Mouse (Mus musculus) Patski (cell line): ENCODE measurements at regions not wholly inside any gene's neighbourhood (a gene's known extent, or its start where the extent isn't known, plus 50 kb on each side); places are given as distances from the start of the nearest gene placed in this dataset.

ENCODE experiments used
- ATAC-seq: fragments of 100-300 bp; one replicate; pipeline ENCODE4 v1.8.0; 2021
- CTCF ChIA-PET: fragments of 350-600 bp; sonication (Branson Sonifier 250); formaldehyde crosslinking; loops from one replicate; lab custom pipeline; 2022; ENCODE audit warnings: inconsistent platforms; lab: Charles Lee
- POLR2A ChIA-PET: fragments of 350-600 bp; sonication (Branson Sonifier 250); formaldehyde crosslinking; loops from one replicate; lab custom pipeline; 2022; ENCODE audit warnings: antibody characterized with exemption, inconsistent platforms; lab: Charles Lee
- DNase-seq: peaks from one replicate; pipeline ENCODE4 v3.0.0-alpha.2; 2011; ENCODE audit warnings: low read depth, low spot score
- H3K27me3 ChIP-seq: fragments of 371-371 bp; one replicate; pipeline ENCODE4 v1.5.1; 2021
- CTCF ChIP-seq: fragments of 100-300 bp; IDR thresholded peaks from one replicate; pipeline ENCODE4 v1.5.1; 2021
- in situ Hi-C: fragments of 300-500 bp; cut with MboI; formaldehyde crosslinking; loops from 3 replicates; pipeline ENCODE4 v1.11.1; 2018; ENCODE audit warnings: low pct_unique_long_range_greater_than_20kb, mixed read lengths

- peaks cover 16% of the 10 kb centered on the region for H3K27me3 ChIP-seq
- CTCF ChIA-PET: no interaction called here
- DNase-seq: no peak
- in situ Hi-C loops: no loop called here
- no peak for TF ChIP-seq CTCF
- no peak for ATAC-seq
- POLR2A ChIA-PET: no interaction called here
Measured at GRCm38 (mm10) chr15:90123999-90124398, 100.1 kb upstream of the Alg10b start.

GRCm38 (mm10) chr15:90125146-90125545 is 99.0 kb upstream of the Alg10b start:
- CTCF ChIA-PET: no interaction called here
- POLR2A ChIA-PET: no interaction called here

GRCm38 (mm10) chr15:90131777-90132176 is 92.3 kb upstream of the Alg10b start:
- in situ Hi-C loops: no loop called here
- TF ChIP-seq CTCF: no peak
- ATAC-seq (no peak), DNase-seq (no peak)
- peaks cover 6% of the 10 kb centered on the region for H3K27me3 ChIP-seq
- POLR2A ChIA-PET: interaction anchor here (0.7 kb wide), 1 partner anchor 24 kb away, joined by 3 read pairs; no protein-coding TSS in a partner anchor
- CTCF ChIA-PET: no interaction called here

More at GRCm38 (mm10) chr15:90125146-90125545, 99.0 kb upstream of the Alg10b start:
- no peak for ATAC-seq
- peaks cover 9% of the 10 kb centered on the region for H3K27me3 ChIP-seq
- TF ChIP-seq CTCF: no peak
- in situ Hi-C loops: no loop called here
- DNase-seq: no peak

- in situ Hi-C loops: no loop called here
- H3K27me3 ChIP-seq: no peaks in the 10 kb centered on the region
- ChIA-PET CTCF (no interaction called here), POLR2A (no interaction called here)
- no peak for TF ChIP-seq CTCF
- ATAC-seq (no peak), DNase-seq (no peak)
Measured at GRCm38 (mm10) chr15:90140966-90141365, 83.1 kb upstream of the Alg10b start.

DNA sequence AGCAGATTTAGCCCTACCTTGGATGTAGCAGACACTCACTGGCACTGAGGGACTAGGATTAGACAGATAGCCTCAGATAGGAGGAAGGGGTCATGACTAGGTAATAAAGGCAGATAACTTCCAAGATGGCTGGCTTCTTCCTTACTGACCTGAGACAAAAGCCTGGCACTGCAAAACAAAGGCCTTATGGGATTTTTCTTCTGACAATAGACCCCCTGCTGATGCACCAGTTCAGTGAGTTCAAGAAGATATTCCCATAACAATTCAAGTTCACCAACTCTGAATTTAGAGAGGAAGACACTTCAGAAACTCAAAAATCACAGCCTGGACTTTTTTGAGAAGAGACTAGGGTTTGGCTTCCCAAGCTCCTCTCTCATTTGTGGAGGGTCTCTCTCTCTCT is 75.4 kb upstream of the Alg10b start:
- H3K27me3 ChIP-seq: peaks cover 14% of the 10 kb centered on the region
- DNase-seq (no peak), ATAC-seq (no peak)
- POLR2A ChIA-PET: no interaction called here
- no peak for TF ChIP-seq CTCF
- CTCF ChIA-PET: no interaction called here
- in situ Hi-C loops: no loop called here

DNA sequence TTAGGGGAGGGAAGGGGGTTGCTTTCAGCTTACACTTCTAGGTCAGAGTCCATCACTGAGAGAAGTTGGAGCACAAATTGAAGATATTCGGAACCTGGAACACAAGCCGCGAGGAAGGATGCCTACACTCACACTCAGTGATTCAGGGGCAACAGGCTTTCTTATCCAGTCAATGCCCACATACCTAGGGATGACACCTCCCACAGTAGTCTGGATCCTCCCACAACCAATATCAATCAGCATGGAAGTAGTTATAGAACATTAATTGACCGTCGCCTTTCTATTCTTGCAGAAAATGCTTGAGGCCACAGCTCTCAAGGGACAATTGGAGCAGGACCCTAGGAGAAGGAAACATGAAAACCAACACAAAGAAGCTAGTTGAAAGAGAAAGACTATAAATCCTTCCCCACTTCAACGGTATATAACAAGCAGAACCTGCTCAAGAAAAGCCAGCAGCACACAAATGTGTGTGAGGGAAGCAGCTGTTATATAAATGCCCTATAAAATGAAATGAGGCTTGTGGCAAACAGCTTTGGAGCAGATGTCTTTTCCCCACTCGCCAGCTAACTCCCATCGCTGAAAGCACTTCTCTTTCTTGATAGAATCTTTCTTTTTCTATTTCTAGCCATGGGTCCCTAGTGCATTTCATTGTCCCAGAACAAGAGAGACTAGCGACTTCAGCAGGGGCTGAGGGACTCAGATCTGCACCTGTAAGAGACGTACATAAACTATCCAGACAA is 70.1 kb upstream of the Alg10b start:
- no peak for DNase-seq
- TF ChIP-seq CTCF: no peak
- ATAC-seq: no peak
- in situ Hi-C loops: no loop called here
- ChIA-PET CTCF (no interaction called here), POLR2A (no interaction called here)
- H3K27me3 ChIP-seq: peaks cover 10% of the 10 kb centered on the region
